Mouse (Mus musculus): ENCODE results near the gene C1qtnf4.

The C1qtnf4 gene

GRCm38 (mm10) chr2:90938362-90938761, 52.7 kb downstream of the C1qtnf4 start:
- no peak for DNase-seq

DNA sequence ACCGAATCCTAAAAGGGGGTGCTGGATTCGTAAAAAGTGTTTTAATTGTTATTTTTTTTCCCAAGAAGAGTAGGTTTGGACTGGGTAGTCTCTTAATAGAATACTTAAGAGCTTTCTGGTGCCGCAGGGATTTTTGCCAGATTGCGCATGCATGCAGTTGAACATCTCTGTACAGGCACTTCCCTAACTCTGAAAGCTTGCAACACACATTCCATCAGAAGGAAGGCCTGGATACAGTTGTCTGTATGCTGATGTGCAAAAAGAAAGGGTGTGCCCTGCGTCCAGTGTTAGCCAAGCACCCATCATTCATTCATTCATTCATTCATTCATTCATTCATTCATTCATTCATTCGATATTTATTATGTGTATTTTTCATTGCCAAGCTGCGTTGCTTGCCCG, 54.1 kb downstream of the C1qtnf4 start:
- no peak for DNase-seq

Measured in thymus, postnatal 36 days (tissue).